In the genomic region with DNA sequence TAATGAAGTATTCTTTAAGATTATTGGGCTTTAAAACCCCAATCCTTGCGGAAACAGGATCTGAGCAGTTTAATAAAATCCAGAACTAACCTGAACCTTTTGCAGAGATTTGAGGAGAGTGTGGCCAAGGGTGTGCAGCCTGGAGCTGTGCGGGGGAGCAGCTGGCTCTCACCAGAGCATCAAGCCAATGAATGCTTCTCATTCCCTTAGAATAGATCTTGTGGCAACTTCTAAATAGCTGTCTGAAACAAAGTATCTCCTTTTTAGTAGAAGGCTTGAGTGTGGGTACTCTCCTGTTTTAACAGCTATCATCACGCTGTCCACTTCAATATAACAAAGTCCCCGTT, we compare ENCODE assay signal across 18 mouse cellular contexts. TPM values are rescaled to one million over a fixed set of nuclear protein-coding genes. Genes with fewer than 3 reads are reported as not detected.
DNase-seq lines count a peak whose midpoint lies in the region; ATAC-seq and TF ChIP-seq lines count a peak whose summit lies in the region.
"Had no signal": no experiment of that assay in that cellular context is flagged by ENCODE, and none has a peak within 500 bp of the region (broad histone marks: within the 10 kb centered on the region; RNA-seq: fewer than 3 reads in every experiment).

No protein-coding gene starts in this region.

- H3K4me2 ChIP-seq in forebrain, embryonic 14.5 days (ENCODE audit: low read length), result no peak overlapping the region
- H3K4me2 ChIP-seq in limb, embryonic 11.5 days (ENCODE audit: low read depth, severe bottlenecking), result no peak overlapping the region
- H3K4me2 ChIP-seq in embryonic facial prominence, embryonic 13.5 days, result no peak overlapping the region
- H3K4me2 ChIP-seq in myocyte (ENCODE audit: low read depth), result peak overlapping the region; percentile 73
- H3K4me2 ChIP-seq in stomach, postnatal 0 days (replicated peaks; ENCODE audit: low read depth), result no peak overlapping the region
- H3K4me2 ChIP-seq: liver, embryonic 13.5 days had no signal

- peak; percentile 19 for DNase-seq in forebrain, embryonic 14.5 days (ENCODE audit: low spot score)
- DNase-seq in forebrain, embryonic 10.5 days (ENCODE audit: extremely low spot score, low spot score), result no peak
- DNase-seq in limb, embryonic 11.5 days (ENCODE audit: low spot score), result no peak
- DNase-seq in limb, embryonic 10.5 days (ENCODE audit: low spot score), result no peak
- no peak for DNase-seq in embryo, embryonic 10 days (ENCODE audit: low spot score)
- no peak for DNase-seq in stomach, postnatal 0 days (ENCODE audit: low spot score)
- DNase-seq: adrenal gland, postnatal 14 days; cerebellum, adult 8-10 months; kidney, adult 8-10 months; kidney, postnatal 4 days; liver, embryonic 13.5 days; spleen, adult 18-20 months; thymus, postnatal 36 days had no signal

- no peaks in the 10 kb centered on the region for H3K27me3 ChIP-seq in forebrain, embryonic 14.5 days (replicated peaks; ENCODE audit: control insufficient read depth, insufficient read depth, low read length)
- H3K27me3 ChIP-seq in forebrain, embryonic 10.5 days (ENCODE audit: poor library complexity, severe bottlenecking), result no peaks in the 10 kb centered on the region
- H3K27me3 ChIP-seq in limb, embryonic 11.5 days (ENCODE audit: control insufficient read depth, insufficient read depth, low read length), result no peaks in the 10 kb centered on the region
- H3K27me3 ChIP-seq in limb, embryonic 10.5 days (ENCODE audit: low read depth, poor library complexity, severe bottlenecking), result no peaks in the 10 kb centered on the region
- H3K27me3 ChIP-seq in embryonic facial prominence, embryonic 13.5 days, result no peaks in the 10 kb centered on the region
- H3K27me3 ChIP-seq in myocyte (ENCODE audit: control insufficient read depth, insufficient read depth, insufficient read length), result no peaks in the 10 kb centered on the region
- no peaks in the 10 kb centered on the region for H3K27me3 ChIP-seq in stomach, postnatal 0 days (ENCODE audit: control insufficient read depth, insufficient read depth, low read length)
- H3K27me3 ChIP-seq: liver, embryonic 13.5 days had no signal

- no peak overlapping the region for H3K9ac ChIP-seq in forebrain, embryonic 14.5 days (ENCODE audit: low read length)
- H3K9ac ChIP-seq in limb, embryonic 11.5 days (ENCODE audit: low read length), result no peak overlapping the region
- no peak overlapping the region for H3K9ac ChIP-seq in embryonic facial prominence, embryonic 13.5 days
- no peak overlapping the region for H3K9ac ChIP-seq in stomach, postnatal 0 days (ENCODE audit: low read length)
- H3K9ac ChIP-seq: liver, embryonic 13.5 days had no signal

- no peak overlapping the region for H3K4me3 ChIP-seq in forebrain, embryonic 14.5 days (ENCODE audit: low read depth, low read length)
- H3K4me3 ChIP-seq in forebrain, embryonic 10.5 days, result no peak overlapping the region
- no peak overlapping the region for H3K4me3 ChIP-seq in limb, embryonic 11.5 days (ENCODE audit: low read depth, low read length)
- H3K4me3 ChIP-seq in limb, embryonic 10.5 days, result no peak overlapping the region
- no peak overlapping the region for H3K4me3 ChIP-seq in embryonic facial prominence, embryonic 13.5 days
- no peak overlapping the region for H3K4me3 ChIP-seq in myocyte
- H3K4me3 ChIP-seq in stomach, postnatal 0 days (ENCODE audit: low read depth, low read length), result no peak overlapping the region
- H3K4me3 ChIP-seq: liver, embryonic 13.5 days had no signal

- H3ac ChIP-seq in myocyte (ENCODE audit: control insufficient read depth, insufficient read length), result no peak overlapping the region

- no peak for TF ChIP-seq EP300 in stomach, postnatal 0 days (optimal IDR thresholded peaks at IDR 0.05)

- H3K9me3 ChIP-seq in forebrain, embryonic 14.5 days (replicated peaks; ENCODE audit: control insufficient read depth, low read length), result no peaks in the 10 kb centered on the region
- H3K9me3 ChIP-seq in forebrain, embryonic 10.5 days, result no peaks in the 10 kb centered on the region
- H3K9me3 ChIP-seq in limb, embryonic 11.5 days (ENCODE audit: control insufficient read depth, low read length), result no peaks in the 10 kb centered on the region
- H3K9me3 ChIP-seq in limb, embryonic 10.5 days (replicated peaks), result no peaks in the 10 kb centered on the region
- no peaks in the 10 kb centered on the region for H3K9me3 ChIP-seq in embryonic facial prominence, embryonic 13.5 days
- H3K9me3 ChIP-seq in stomach, postnatal 0 days (ENCODE audit: control insufficient read depth, low read length), result no peaks in the 10 kb centered on the region
- H3K9me3 ChIP-seq: liver, embryonic 13.5 days had no signal

- TF ChIP-seq POLR2A in myocyte (IDR thresholded peaks at IDR 0.05; ENCODE audit: insufficient read length, low read depth), result no peak

- H3K4me1 ChIP-seq in forebrain, embryonic 14.5 days (ENCODE audit: control insufficient read depth, insufficient read depth, low read length), result peaks cover 8% of the 10 kb centered on the region; the same call in 1 of the 2 replicates
- peaks cover 18% of the 10 kb centered on the region for H3K4me1 ChIP-seq in forebrain, embryonic 10.5 days
- peaks cover 10% of the 10 kb centered on the region for H3K4me1 ChIP-seq in limb, embryonic 11.5 days (ENCODE audit: control insufficient read depth, insufficient read depth, low read length)
- H3K4me1 ChIP-seq in limb, embryonic 10.5 days, result peaks cover 31% of the 10 kb centered on the region
- peaks cover 17% of the 10 kb centered on the region for H3K4me1 ChIP-seq in embryonic facial prominence, embryonic 13.5 days
- no peaks in the 10 kb centered on the region for H3K4me1 ChIP-seq in stomach, postnatal 0 days (replicated peaks; ENCODE audit: control insufficient read depth, insufficient read depth)

- H3K27ac ChIP-seq in forebrain, embryonic 14.5 days (ENCODE audit: low read depth, low read length), result 0 out of 2 replicates have a peak overlapping the region, but pooled peaks have one; percentile 68
- no peak overlapping the region for H3K27ac ChIP-seq in forebrain, embryonic 10.5 days
- no peak overlapping the region for H3K27ac ChIP-seq in limb, embryonic 11.5 days (replicated peaks; ENCODE audit: low read depth, low read length)
- H3K27ac ChIP-seq in limb, embryonic 10.5 days, result no peak overlapping the region
- no peak overlapping the region for H3K27ac ChIP-seq in embryonic facial prominence, embryonic 13.5 days
- no peak overlapping the region for H3K27ac ChIP-seq in stomach, postnatal 0 days (replicated peaks)
- H3K27ac ChIP-seq: liver, embryonic 13.5 days had no signal

- no peaks in the 10 kb centered on the region for H3K79me2 ChIP-seq in myocyte (ENCODE audit: control insufficient read depth, insufficient read depth)

- no peaks in the 10 kb centered on the region for H3K36me3 ChIP-seq in forebrain, embryonic 14.5 days (ENCODE audit: control insufficient read depth, insufficient read depth, low read length)
- H3K36me3 ChIP-seq in forebrain, embryonic 10.5 days (replicated peaks), result no peaks in the 10 kb centered on the region
- no peaks in the 10 kb centered on the region for H3K36me3 ChIP-seq in limb, embryonic 11.5 days (ENCODE audit: control insufficient read depth, insufficient read depth, low read length)
- no peaks in the 10 kb centered on the region for H3K36me3 ChIP-seq in limb, embryonic 10.5 days
- H3K36me3 ChIP-seq in embryonic facial prominence, embryonic 13.5 days, result no peaks in the 10 kb centered on the region
- no peaks in the 10 kb centered on the region for H3K36me3 ChIP-seq in myocyte (ENCODE audit: control insufficient read depth, insufficient read depth)
- H3K36me3 ChIP-seq in stomach, postnatal 0 days (ENCODE audit: control insufficient read depth, insufficient read depth, low read length), result no peaks in the 10 kb centered on the region
- H3K36me3 ChIP-seq: liver, embryonic 13.5 days had no signal

- no peak for ATAC-seq in forebrain, embryonic 14.5 days
- ATAC-seq in limb, embryonic 11.5 days (ENCODE audit: insufficient number of reproducible peaks, low FRiP score, low TSS enrichment, low read depth), result 0 out of 2 replicates have a peak, but pooled peaks have one; percentile 52
- peak; percentile 52; the same call in 1 of the 2 replicates for ATAC-seq in embryonic facial prominence, embryonic 13.5 days (ENCODE audit: insufficient number of reproducible peaks, insufficient read depth, low FRiP score, low TSS enrichment, low read depth)
- ATAC-seq in stomach, postnatal 0 days (ENCODE audit: low FRiP score, low TSS enrichment), result no peak
- ATAC-seq: activated CD4-positive, CD25-positive, alpha-beta regulatory T cell, adult 4 months; midbrain, embryonic 16.5 days; Patski had no signal

- no peak for TF ChIP-seq CTCF in stomach, postnatal 0 days (IDR thresholded peaks at IDR 0.05; ENCODE audit: low read depth)

- 85% methylated on average over 4 of the region's 4 CpGs for WGBS in forebrain, embryonic 14.5 days
- WGBS in forebrain, embryonic 10.5 days, result 80% methylated on average over 4 of the region's 4 CpGs
- WGBS in limb, embryonic 11.5 days, result 43% methylated on average over 4 of the region's 4 CpGs
- 57% methylated on average over 4 of the region's 4 CpGs for WGBS in limb, embryonic 10.5 days
- 36% methylated on average over 4 of the region's 4 CpGs for WGBS in embryonic facial prominence, embryonic 13.5 days
- 62% methylated on average over 4 of the region's 4 CpGs for WGBS in stomach, postnatal 0 days

TF ChIP-seq in myocyte, 11 proteins besides CTCF, POLR2A, EP300 and RAD21 (continues in another document):
- TF ChIP-seq TCF12 (IDR thresholded peaks at IDR 0.05; ENCODE audit: insufficient read depth, poor library complexity, severe bottlenecking), result no peak
- no peak for TF ChIP-seq CEBPB (IDR thresholded peaks at IDR 0.05; ENCODE audit: insufficient read depth, poor library complexity, severe bottlenecking)
- TF ChIP-seq POLR2AphosphoS2 (IDR thresholded peaks at IDR 0.05; ENCODE audit: insufficient read length, low read depth), result no peak
- no peak for TF ChIP-seq USF1 (IDR thresholded peaks at IDR 0.05; ENCODE audit: low read depth)
- no peak for TF ChIP-seq MAX (IDR thresholded peaks at IDR 0.05; ENCODE audit: low read depth)
- peak; percentile 45 for TF ChIP-seq SRF (IDR thresholded peaks at IDR 0.05; ENCODE audit: control insufficient read depth, insufficient read length, low read depth)
- no peak for TF ChIP-seq TCF3 (IDR thresholded peaks at IDR 0.05; ENCODE audit: insufficient read length, low read depth)
- TF ChIP-seq E2F4 (IDR thresholded peaks at IDR 0.05; ENCODE audit: insufficient read depth), result no peak
- no peak for TF ChIP-seq REST (IDR thresholded peaks at IDR 0.05; ENCODE audit: insufficient read depth, insufficient read length)

RNA-seq across cellular contexts. Expression of gene Ralgps2, which starts 25.1 kb away (rescaled TPM):
- 93.0 and 112 TPM in 2 replicates for polyA plus RNA-seq in forebrain, embryonic 14.5 days (2014; fragmentation: Nextera tagmentation; extraction: Ambion mirVana)
- 84.4 and 86.5 TPM in 2 replicates for polyA plus RNA-seq in forebrain, embryonic 10.5 days (2016; fragmentation: Nextera tagmentation; extraction: Ambion mirVana)
- 78.9 and 87.0 TPM in 2 replicates for polyA plus RNA-seq in limb, embryonic 11.5 days (2014; fragmentation: Nextera tagmentation; extraction: Ambion mirVana)
- 100 and 104 TPM in 2 replicates for polyA plus RNA-seq in limb, embryonic 10.5 days (2016; fragmentation: Nextera tagmentation; extraction: Ambion mirVana)
- polyA plus RNA-seq in embryonic facial prominence, embryonic 13.5 days (2015; fragmentation: Nextera tagmentation; extraction: Ambion mirVana), result 91.8 and 92.8 TPM in 2 replicates
- polyA plus RNA-seq in myocyte (2012; fragmentation: generic; extraction: Trizol), result 7.8 TPM
- 38.7 and 41.3 TPM in 2 replicates for polyA plus RNA-seq in stomach, postnatal 0 days (2015; fragmentation: Nextera tagmentation; extraction: Ambion mirVana)

Comparison
In these comparisons a context has a peak if more than half of its experiments do, and no peak if none do; other contexts are left out.
1. ATAC-seq: peak in limb, embryonic 11.5 days (single experiment) and embryonic facial prominence, embryonic 13.5 days (single experiment); none in forebrain, embryonic 14.5 days (single experiment) and stomach, postnatal 0 days (single experiment).